Mouse (Mus musculus) CH12.LX (cell line): ENCODE data around the gene Mad1l1. TPM values are rescaled to one million over a fixed set of nuclear protein-coding genes. Genes with fewer than 3 reads are reported as not detected.

Source experiments
- DNase-seq: peaks from one replicate; pipeline ENCODE4 v3.0.0-alpha.2; 2013; ENCODE audit errors: extremely low read depth
- H3K27ac ChIP-seq: 2 replicates; pipeline ENCODE4 v1.5.1; 2012; ENCODE audit warnings: low read depth, mild to moderate bottlenecking, control low read depth, moderate library complexity; ENCODE audit not compliant: insufficient read depth
- H3K27me3 ChIP-seq: replicated peaks from 2 replicates; pipeline ENCODE3; 2012; ENCODE audit warnings: inconsistent platforms
- H3K36me3 ChIP-seq, 2 experiments: replicated peaks in 1 of 2; 2 replicates each; pipeline versions ENCODE3 to v1.6.1; 2012; ENCODE audit warnings: inconsistent platforms in 1 of 2, low read length in 1 of 2, mild to moderate bottlenecking in 1 of 2, mixed read lengths in 1 of 2, moderate library complexity in 1 of 2; ENCODE audit not compliant: control insufficient read depth in 1 of 2, insufficient read depth in 1 of 2
- H3K4me1 ChIP-seq, 2 experiments: 2 replicates each; pipeline ENCODE4 v1.6.1; 2012; ENCODE audit warnings: inconsistent platforms in 1 of 2, moderate library complexity in 1 of 2; ENCODE audit not compliant: insufficient read depth in 2 of 2, control insufficient read depth in 1 of 2
- H3K4me2 ChIP-seq: 2 replicates; pipeline ENCODE4 v1.6.1; 2012; ENCODE audit warnings: low read depth, mild to moderate bottlenecking, control low read depth; ENCODE audit not compliant: poor library complexity, insufficient read depth, severe bottlenecking
- H3K4me3 ChIP-seq, 3 experiments: fragments of 150-350 bp in 1 of 3; sonication (generic) in 1 of 3; replicated peaks in 1 of 3; 2 replicates each; pipeline versions ENCODE3 to v1.5.1; 2011 to 2012; ENCODE audit warnings: low read depth in 2 of 3, low read length in 2 of 3, mild to moderate bottlenecking in 2 of 3, moderate library complexity in 2 of 3, control low read depth in 1 of 3, improper control_type of control experiment in 1 of 3, inconsistent platforms in 1 of 3, mixed read lengths in 1 of 3; ENCODE audit not compliant: poor library complexity in 1 of 3
- H3K79me2 ChIP-seq: replicated peaks from 2 replicates; pipeline ENCODE4 v1.6.1; 2012; ENCODE audit warnings: mild to moderate bottlenecking, moderate library complexity; ENCODE audit not compliant: control insufficient read depth, poor library complexity, insufficient read depth, severe bottlenecking; ENCODE audit errors: extremely low read depth
- H3K9ac ChIP-seq: 2 replicates; pipeline ENCODE4 v1.6.1; 2012; ENCODE audit warnings: low read depth, mild to moderate bottlenecking, control low read depth, moderate library complexity; ENCODE audit not compliant: insufficient read depth
- H3K9me3 ChIP-seq: replicated peaks from 2 replicates; pipeline ENCODE3; 2012; ENCODE audit warnings: low read length, inconsistent platforms, mixed read lengths
- BHLHE40 ChIP-seq: IDR thresholded peaks from 2 replicates; pipeline ENCODE4 v1.6.1; 2011; ENCODE audit warnings: mild to moderate bottlenecking, low read depth, low read length, improper control_type of control experiment
- CHD1 ChIP-seq: IDR thresholded peaks from 2 replicates; pipeline ENCODE4 v1.6.1; 2012; ENCODE audit warnings: low read depth, low read length, improper control_type of control experiment, inconsistent platforms
- CHD2 ChIP-seq: IDR thresholded peaks from 2 replicates; pipeline ENCODE4 v1.6.1; 2011; ENCODE audit warnings: low read length, improper control_type of control experiment
- E2F4 ChIP-seq: IDR thresholded peaks from 2 replicates; pipeline ENCODE4 v1.6.1; 2011; ENCODE audit warnings: low read depth, low read length, improper control_type of control experiment; ENCODE audit not compliant: insufficient replicate concordance
- ETS1 ChIP-seq: conservative IDR thresholded peaks from 2 replicates; pipeline ENCODE4 v1.6.1; 2012; ENCODE audit warnings: low read depth, mild to moderate bottlenecking, inconsistent platforms, low read length, improper control_type of control experiment, moderate library complexity
- IRF4 ChIP-seq: IDR thresholded peaks from 2 replicates; pipeline ENCODE4 v1.6.1; 2014; ENCODE audit warnings: low read depth, mild to moderate bottlenecking, inconsistent platforms, low read length, improper control_type of control experiment
- JUN ChIP-seq: IDR thresholded peaks from 2 replicates; pipeline ENCODE4 v1.6.1; 2011; ENCODE audit warnings: low read depth, mild to moderate bottlenecking, low read length, improper control_type of control experiment, moderate library complexity; ENCODE audit not compliant: insufficient read depth
- JUND ChIP-seq: conservative IDR thresholded peaks from 2 replicates; pipeline ENCODE4 v1.6.1; 2011; ENCODE audit warnings: low read depth, low read length, improper control_type of control experiment
- KAT2A ChIP-seq: IDR thresholded peaks from 2 replicates; pipeline ENCODE4 v1.6.1; 2012; ENCODE audit warnings: low read length, improper control_type of control experiment, inconsistent platforms; ENCODE audit not compliant: insufficient replicate concordance
- MAFK ChIP-seq: IDR thresholded peaks from 2 replicates; pipeline ENCODE4 v1.6.1; 2011; ENCODE audit warnings: low read length, improper control_type of control experiment; ENCODE audit not compliant: insufficient replicate concordance
- MAZ ChIP-seq: IDR thresholded peaks from 2 replicates; pipeline ENCODE4 v1.6.1; 2012; ENCODE audit warnings: low read depth, mild to moderate bottlenecking, inconsistent platforms, low read length, improper control_type of control experiment, moderate library complexity
- NRF1 ChIP-seq: IDR thresholded peaks from 2 replicates; pipeline ENCODE4 v1.6.1; 2014; ENCODE audit warnings: low read depth, mild to moderate bottlenecking, inconsistent platforms, low read length, improper control_type of control experiment, moderate library complexity
- RAD21 ChIP-seq: IDR thresholded peaks from 2 replicates; pipeline ENCODE4 v1.6.1; 2011; ENCODE audit warnings: low read depth, mild to moderate bottlenecking, low read length, improper control_type of control experiment, moderate library complexity
- TBP ChIP-seq: conservative IDR thresholded peaks from 2 replicates; pipeline ENCODE4 v1.6.1; 2011; ENCODE audit warnings: low read depth, low read length, improper control_type of control experiment
- TCF12 ChIP-seq: IDR thresholded peaks from 2 replicates; pipeline ENCODE4 v1.6.1; 2014; ENCODE audit warnings: low read depth, mild to moderate bottlenecking, inconsistent platforms, low read length, improper control_type of control experiment
- UBTF ChIP-seq: IDR thresholded peaks from 2 replicates; pipeline ENCODE4 v1.6.1; 2012; ENCODE audit warnings: low read depth, mild to moderate bottlenecking, inconsistent platforms, low read length, improper control_type of control experiment, moderate library complexity
- ZC3H11A ChIP-seq: IDR thresholded peaks from 2 replicates; pipeline ENCODE4 v1.6.1; 2012; ENCODE audit warnings: low read depth, mild to moderate bottlenecking, inconsistent platforms, low read length, improper control_type of control experiment
- ZNF384 ChIP-seq: IDR thresholded peaks from 2 replicates; pipeline ENCODE4 v1.6.1; 2012; ENCODE audit warnings: low read depth, low read length, improper control_type of control experiment, inconsistent platforms
- dilution Hi-C: fragments of 300-500 bp; cut with MboI; formaldehyde crosslinking; loops from 2 replicates; pipeline ENCODE4 v1.14.3; 2020; ENCODE audit warnings: low sequenced_read_pairs; ENCODE audit not compliant: extremely low pct_unique_long_range_greater_than_20kb, extremely low pct_ligation_motif_present
- in situ Hi-C: fragments of 300-500 bp; cut with MboI; formaldehyde crosslinking; loops from 3 replicates; pipeline ENCODE4 v1.14.3; 2019; ENCODE audit warnings: low sequenced_read_pairs, low pct_ligation_motif_present, low pct_unique_long_range_greater_than_20kb, mixed read lengths
- polyA plus RNA-seq: library from polyadenylated mRNA; unstranded; fragments of >175 nt; gene quantifications from 2 replicates; pipeline ENCODE4 v1.2.1, GENCODE M21; 2012; ENCODE audit warnings: low read depth; ENCODE audit not compliant: insufficient read length
- total RNA-seq, 2 experiments: library from RNA; depleted of rRNA; stranded (reverse); fragments of 300-350 nt in 1 of 2; fragments of >200 nt in 1 of 2; gene quantifications; 2 replicates each; pipeline ENCODE4 v1.2.3; 2012 to 2014

Gene Mad1l1
- total and polyA plus RNA-seq, 3 experiments: 24.8 to 45.6 (median 28.9) TPM

DNA sequence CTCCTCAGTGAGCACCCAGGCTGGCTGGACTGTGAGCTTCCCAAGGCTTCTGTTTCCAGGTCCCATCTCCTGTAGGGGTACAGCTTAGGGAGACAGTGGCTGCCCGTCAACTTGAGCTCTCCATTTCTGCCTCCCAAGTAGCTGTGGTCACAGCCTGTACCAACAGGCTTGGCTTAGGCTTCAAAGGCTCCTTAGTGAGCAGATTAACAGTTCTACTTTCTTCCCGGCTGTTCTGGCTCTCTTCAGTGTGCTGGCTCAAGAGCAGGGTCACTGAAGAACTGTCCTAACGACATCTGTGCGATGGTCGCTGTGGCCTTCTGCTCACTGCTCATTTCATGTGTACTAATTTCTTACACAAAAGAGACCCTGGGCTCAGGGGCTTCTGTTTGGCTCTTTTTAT, 237.4 kb downstream of the Mad1l1 start:
- in situ Hi-C loops (no loop called here), dilution Hi-C loops (no loop called here)
- no peak for TF ChIP-seq KAT2A
- TF ChIP-seq JUN: no peak
- TF ChIP-seq TBP: no peak
- no peak for TF ChIP-seq ZC3H11A
- TF ChIP-seq JUND: no peak
- no peak for TF ChIP-seq UBTF
- no peak for TF ChIP-seq BHLHE40
- TF ChIP-seq CHD2: no peak

DNA sequence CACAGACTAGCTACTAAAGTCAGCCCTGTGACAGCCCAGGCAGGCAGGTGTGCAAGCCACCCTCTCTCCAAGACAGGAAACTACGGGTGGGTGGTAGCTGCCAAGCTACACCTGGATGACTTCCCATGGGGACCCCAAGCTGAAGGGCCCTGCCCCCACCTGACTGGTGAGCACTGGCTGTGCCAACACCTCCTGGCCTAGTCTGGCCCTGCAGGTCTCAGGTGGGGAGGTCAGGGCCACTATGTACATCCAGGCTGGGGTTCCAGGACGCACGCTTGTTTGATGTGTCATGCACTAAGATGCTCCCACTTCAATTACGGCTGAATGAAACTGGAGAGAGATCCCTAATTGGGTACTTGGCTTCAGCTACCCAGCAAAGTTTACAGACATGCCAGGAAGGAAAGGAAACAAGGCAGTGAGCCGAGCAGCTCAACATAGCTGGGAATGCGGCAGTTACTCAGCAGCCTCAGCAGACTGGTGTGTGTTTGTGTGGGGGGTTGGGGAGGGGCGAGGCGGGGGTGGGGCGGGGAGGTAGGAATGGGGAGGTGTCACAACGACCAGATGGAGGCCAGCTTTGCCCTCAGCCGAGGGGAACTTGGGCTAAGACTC, 239.0 kb downstream of the Mad1l1 start:
- in situ Hi-C loops (no loop called here), dilution Hi-C loops (no loop called here)
- Histone ChIP-seq H3K27me3 (no peaks in the 10 kb centered on the region), H3K9ac (no peak overlapping the region), H3K4me3 (no peak overlapping the region), H3K79me2 (no peaks in the 10 kb centered on the region), H3K4me1 (peaks cover 0 to 24% of the 10 kb centered on the region in 2 experiments; a peak in 2 of 4 replicates), H3K4me2 (no peak overlapping the region), H3K36me3 (peaks cover 20 to 88% of the 10 kb centered on the region in 2 experiments), H3K9me3 (no peaks in the 10 kb centered on the region), H3K27ac (no peak overlapping the region)
- DNase-seq: no peak
- TF ChIP-seq NRF1 (no peak), E2F4 (no peak), KAT2A (no peak), MAZ (no peak), CHD1 (no peak), MAFK (no peak), BHLHE40 (no peak), ETS1 (no peak), IRF4 (no peak), RAD21 (no peak), TCF12 (no peak), ZNF384 (no peak)

More for the DNA sequence above, 237.4 kb downstream of the Mad1l1 start:
- Histone ChIP-seq H3K4me2 (no peak overlapping the region), H3K36me3 (peaks cover 25 to 90% of the 10 kb centered on the region in 2 experiments), H3K27me3 (no peaks in the 10 kb centered on the region), H3K9ac (no peak overlapping the region), H3K79me2 (no peaks in the 10 kb centered on the region), H3K27ac (no peak overlapping the region), H3K9me3 (no peaks in the 10 kb centered on the region), H3K4me1 (peaks cover 0 to 24% of the 10 kb centered on the region in 2 experiments; a peak in 2 of 4 replicates), H3K4me3 (no peak overlapping the region)
- no peak for DNase-seq
